Mouse (Mus musculus): ENCODE measurements around the gene Ptger2.

GRCm38 (mm10) chr14:45040851-45041475, 53.0 kb downstream of the Ptger2 start:
- no peak for TF ChIP-seq CTCF (IDR thresholded peaks at IDR 0.05; ENCODE audit: insufficient read depth, low read length)
- TF ChIP-seq POLR2A (IDR thresholded peaks at IDR 0.05; ENCODE audit: borderline replicate concordance, extremely low read depth, low read depth, low read length): no peak
